Mouse (Mus musculus) E14TG2a.4 (cell line): ENCODE measurements around the gene Zfp688.
A peak's percentile ranks its signal among the peaks of the same experiment; 100 is the strongest.
"Not testable (repeated sequence)": the region's sequence is repeated elsewhere in the genome, so short reads cannot be mapped to it uniquely, and the experiment has no call there.

Experiments used
- H3K27me3 ChIP-seq: 2 replicates; pipeline ENCODE4 v1.6.1; 2014; ENCODE audit warnings: low read length, control low read depth; ENCODE audit not compliant: insufficient read depth
- H3K36me3 ChIP-seq: 2 replicates; pipeline ENCODE4 v1.6.1; 2014; ENCODE audit warnings: low read length, control low read depth; ENCODE audit not compliant: insufficient read depth
- H3K4me1 ChIP-seq: replicated peaks from 2 replicates; pipeline ENCODE4 v1.6.1; 2014; ENCODE audit warnings: low read depth, low read length, control low read depth
- H3K4me3 ChIP-seq: replicated peaks from 2 replicates; pipeline ENCODE4 v1.5.1; 2014; ENCODE audit warnings: mild to moderate bottlenecking, low read length
- H3K9me3 ChIP-seq: 2 replicates; pipeline ENCODE4 v1.6.1; 2014; ENCODE audit warnings: low read length, control low read depth
- CTCF ChIP-seq: conservative IDR thresholded peaks from 2 replicates; pipeline ENCODE4 v1.5.1; 2014; ENCODE audit warnings: low read length
- NANOG ChIP-seq: IDR thresholded peaks from 2 replicates; pipeline ENCODE4 v1.6.1; 2014; ENCODE audit warnings: borderline replicate concordance, low read length, mixed read lengths
- POU5F1 ChIP-seq: IDR thresholded peaks from 2 replicates; pipeline ENCODE4 v1.6.1; 2014; ENCODE audit warnings: low read length, borderline replicate concordance

Gene Zfp688

GRCm38 (mm10) chr7:127425291-127425690 lies 3.4 kb upstream of the Zfp688 start:
- peaks cover 4% of the 10 kb centered on the region for H3K36me3 ChIP-seq
- H3K27me3 ChIP-seq: peaks cover 25% of the 10 kb centered on the region
- H3K4me3 ChIP-seq: no peak overlapping the region
- H3K9me3 ChIP-seq: no peaks in the 10 kb centered on the region
- TF ChIP-seq CTCF: no peak
- TF ChIP-seq POU5F1: no peak
- no peak for TF ChIP-seq NANOG
- H3K4me1 ChIP-seq: peaks cover 36% of the 10 kb centered on the region

- TF ChIP-seq POU5F1 (no peak), CTCF (no peak), NANOG (no peak)
- Histone ChIP-seq H3K4me1 (peaks cover 57% of the 10 kb centered on the region), H3K27me3 (peaks cover 14% of the 10 kb centered on the region), H3K36me3 (peaks cover 33% of the 10 kb centered on the region), H3K4me3 (peak overlapping the region; percentile 94), H3K9me3 (no peaks in the 10 kb centered on the region)
Observed at GRCm38 (mm10) chr7:127422247-127422646, 379 bp upstream of the Zfp688 start.

GRCm38 (mm10) chr7:127411418-127411817 lies 10.4 kb downstream of the Zfp688 start:
- no peaks in the 10 kb centered on the region for H3K9me3 ChIP-seq
- TF ChIP-seq POU5F1 (no peak), NANOG (no peak), CTCF (no peak)
- H3K27me3 ChIP-seq: peaks cover under 1% of the 10 kb centered on the region
- peaks cover 10% of the 10 kb centered on the region for H3K4me1 ChIP-seq
- H3K36me3 ChIP-seq: no peaks in the 10 kb centered on the region
- H3K4me3 ChIP-seq: no peak overlapping the region

DNA sequence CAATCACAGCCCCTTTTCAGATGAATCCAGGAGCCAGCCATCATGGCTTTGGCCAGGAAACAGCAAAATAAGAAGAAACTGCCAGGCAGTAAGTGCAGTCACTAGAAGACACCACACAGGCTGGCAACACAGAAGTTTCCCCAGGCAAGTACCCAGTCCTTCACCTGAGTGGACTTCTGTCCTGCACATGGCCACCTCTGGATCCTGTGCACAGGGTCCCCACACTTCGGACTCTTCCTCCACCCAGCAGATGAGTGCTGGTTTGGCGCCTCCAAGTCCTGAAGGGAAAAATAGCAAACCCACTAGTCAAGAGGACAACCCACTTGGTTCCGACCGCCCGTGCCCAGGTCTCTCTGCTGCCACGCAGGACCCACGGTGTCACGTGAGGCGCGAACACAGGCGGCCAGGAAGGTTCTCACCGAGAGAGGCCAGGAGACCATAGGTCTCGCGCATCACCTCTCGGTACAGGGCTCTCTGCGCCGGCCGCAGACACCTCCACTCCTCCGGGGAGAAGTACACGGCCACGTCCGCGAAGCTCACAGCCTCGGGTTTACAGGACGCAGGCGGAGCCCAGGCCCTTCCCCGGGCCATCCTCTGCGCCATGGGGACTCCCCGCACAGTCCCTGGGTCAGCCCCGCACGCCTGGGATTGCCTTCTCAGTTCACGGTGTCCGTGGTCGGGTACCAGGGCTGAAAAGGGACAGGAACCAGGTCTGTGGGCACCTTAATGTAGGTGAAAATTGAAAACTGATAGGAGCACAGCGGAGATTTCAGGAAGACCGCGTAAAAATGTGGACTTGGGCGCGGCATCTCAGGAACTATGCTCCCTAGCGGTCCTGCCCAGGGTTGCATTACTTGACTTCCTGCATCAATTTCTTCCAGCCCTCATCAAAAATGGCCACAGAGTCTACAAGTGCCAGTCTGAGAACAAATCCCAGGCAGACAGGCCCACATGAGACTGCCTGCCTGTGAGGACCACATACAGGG lies 15.6 kb downstream of the Zfp688 start, which contains the start of gene Zfp764:
Gene Zfp764, minus strand, starts transcription at position 821 of the 986 bp plus-strand sequence.
- Histone ChIP-seq H3K27me3 (peaks cover 15% of the 10 kb centered on the region), H3K4me3 (peak within 1 kb of the TSS; percentile 82), H3K4me1 (peaks cover 23% of the 10 kb centered on the region)
- not testable (repeated sequence) for H3K9me3 ChIP-seq, H3K36me3 ChIP-seq
- peak; percentile 67 for TF ChIP-seq CTCF

GRCm38 (mm10) chr7:127404101-127404500 lies 17.8 kb downstream of the Zfp688 start:
- not testable (repeated sequence) for H3K4me3 ChIP-seq, H3K9me3 ChIP-seq, H3K36me3 ChIP-seq
- Histone ChIP-seq H3K27me3 (peaks cover 15% of the 10 kb centered on the region), H3K4me1 (peaks cover 20% of the 10 kb centered on the region)

GRCm38 (mm10) chr7:127402980-127403379 lies 18.9 kb downstream of the Zfp688 start:
- Histone ChIP-seq H3K9me3 (no peaks in the 10 kb centered on the region), H3K4me3 (no peak overlapping the region), H3K27me3 (peaks cover 15% of the 10 kb centered on the region), H3K4me1 (peaks cover 22% of the 10 kb centered on the region), H3K36me3 (no peaks in the 10 kb centered on the region)
- TF ChIP-seq POU5F1 (no peak), CTCF (peak; percentile 53)

- TF ChIP-seq NANOG (no peak), CTCF (no peak), POU5F1 (no peak)
- no peaks in the 10 kb centered on the region for H3K36me3 ChIP-seq
- no peaks in the 10 kb centered on the region for H3K9me3 ChIP-seq
- H3K4me1 ChIP-seq: peaks cover 21% of the 10 kb centered on the region
- no peak overlapping the region for H3K4me3 ChIP-seq
- H3K27me3 ChIP-seq: peaks cover 5% of the 10 kb centered on the region
Observed at GRCm38 (mm10) chr7:127400355-127400754, 21.5 kb downstream of the Zfp688 start.

DNA sequence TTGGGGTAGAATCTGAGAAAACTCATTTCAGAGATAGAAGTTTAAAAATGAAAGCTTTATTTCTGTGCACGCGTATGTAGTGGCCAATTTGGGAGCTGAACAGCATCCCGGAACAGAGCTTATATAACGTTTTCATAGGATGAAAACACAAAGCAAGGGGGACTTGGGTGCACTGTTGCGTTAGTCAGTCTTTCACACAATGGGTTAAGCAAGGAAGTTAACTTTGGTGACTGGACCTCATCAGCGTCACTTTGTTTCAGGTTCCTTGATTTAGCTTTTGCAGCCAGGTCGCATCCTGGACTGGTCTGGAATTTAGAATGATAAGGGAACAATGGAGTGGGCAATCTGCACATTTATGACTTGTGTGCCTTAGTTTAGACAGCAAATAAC lies 27.9 kb downstream of the Zfp688 start:
- Histone ChIP-seq H3K4me3 (peak overlapping the region; percentile 75), H3K4me1 (peaks cover 44% of the 10 kb centered on the region), H3K9me3 (no peaks in the 10 kb centered on the region), H3K36me3 (peaks cover 16% of the 10 kb centered on the region), H3K27me3 (peaks cover 8% of the 10 kb centered on the region)
- TF ChIP-seq NANOG (no peak), CTCF (no peak), POU5F1 (no peak)
